Mouse (Mus musculus): ENCODE data around the gene Prkcg.

DNA sequence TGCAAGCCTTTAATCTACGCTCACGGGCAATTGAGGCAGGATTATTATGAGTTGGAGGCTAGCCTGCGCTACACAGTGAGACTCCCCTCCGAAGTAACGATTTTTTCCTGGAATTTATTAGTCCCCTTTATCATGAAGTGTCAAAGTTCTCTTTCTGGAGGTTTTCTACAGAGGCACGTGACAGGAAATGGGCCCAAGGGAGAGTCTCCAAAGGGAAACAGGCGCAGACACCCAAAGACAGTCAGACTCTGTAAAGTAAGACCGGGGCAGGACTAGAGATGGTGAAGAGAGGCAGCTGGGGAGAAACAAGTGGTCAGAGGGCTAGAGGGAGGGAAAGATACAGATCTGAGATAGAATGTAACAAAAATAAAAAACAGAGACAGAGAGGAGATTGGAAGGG, 21.1 kb upstream of the Prkcg start:
- TF ChIP-seq CTCF (IDR thresholded peaks at IDR 0.05; ENCODE audit: insufficient read depth, low read depth, low read length): no peak
- TF ChIP-seq POLR2A (IDR thresholded peaks at IDR 0.05; ENCODE audit: insufficient read depth, low read depth, low read length): no peak
